Mouse (Mus musculus) testis, adult 2 months (tissue): ENCODE measurements around the gene Ofd1.

Experiments
- CTCF ChIP-seq: fragments of 200-500 bp; IDR thresholded peaks from 2 replicates; pipeline ENCODE4 v1.5.1; 2012; ENCODE audit warnings: low read depth, mild to moderate bottlenecking, inconsistent platforms, low read length, moderate library complexity; ENCODE audit not compliant: control insufficient read depth, insufficient read depth, insufficient replicate concordance
- POLR2A ChIP-seq: fragments of 200-500 bp; IDR thresholded peaks from 2 replicates; pipeline ENCODE4 v1.6.1; 2012; ENCODE audit warnings: low read depth, mild to moderate bottlenecking, inconsistent platforms, low read length, moderate library complexity; ENCODE audit not compliant: control insufficient read depth

- TF ChIP-seq CTCF (no peak), POLR2A (no peak)
These were observed 13.8 kb upstream of the Ofd1 start for GRCm38 (mm10) chrX:166454331-166454730.
